Mouse (Mus musculus): ENCODE measurements around the gene Celsr2. TPM values are rescaled to one million over a fixed set of nuclear protein-coding genes. Genes with fewer than 3 reads are reported as not detected.

Gene Celsr2
- total and polyA plus RNA-seq, 3 experiments = 0.03 to 0.38 TPM; not detected in 1

- Histone ChIP-seq H3K4me3 (ENCODE audit: low read depth, low read length) (no peak within 1 kb of the TSS), H3K36me3 (replicated peaks) (no peaks in the 10 kb centered on the region)
These were observed 50.9 kb downstream of the Celsr2 start, which contains the start of gene Mybphl for GRCm38 (mm10) chr3:108364270-108364995. TSS of gene Mybphl (plus strand) at chr3:108364911.

DNA sequence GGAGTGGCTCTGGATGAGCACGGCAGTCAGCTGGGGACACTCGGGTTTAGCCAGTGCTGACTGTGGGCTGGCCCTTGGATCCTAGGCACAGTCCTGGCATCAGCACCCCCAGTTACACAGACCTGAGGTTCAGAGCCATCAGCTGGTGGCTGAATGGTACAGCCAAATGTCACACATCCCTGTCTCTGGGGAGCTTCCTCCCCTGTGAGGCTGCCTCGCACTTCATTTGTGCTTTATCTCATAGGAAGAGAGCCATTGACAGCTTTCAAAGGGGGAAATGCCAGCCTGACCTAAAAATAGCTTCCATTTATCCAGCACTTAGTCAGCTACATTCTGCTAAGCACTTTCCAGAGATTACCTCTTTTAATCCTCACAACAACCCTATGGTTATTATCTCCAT lies 51.7 kb downstream of the Celsr2 start:
- no peak for ATAC-seq (ENCODE audit: extremely low read depth, insufficient number of reproducible peaks, low FRiP score, poor library complexity, severe bottlenecking)
- TF ChIP-seq TAL1 (conservative IDR thresholded peaks at IDR 0.05; ENCODE audit: low read depth, low read length) = no peak
- Histone ChIP-seq H3K4me3 (ENCODE audit: low read depth, low read length) (no peak overlapping the region), H3K36me3 (replicated peaks) (no peaks in the 10 kb centered on the region), H3K27me3 (ENCODE audit: insufficient read depth, low read length) (peaks cover 26% of the 10 kb centered on the region), H3K9me3 (replicated peaks) (no peaks in the 10 kb centered on the region), H3K4me1 (ENCODE audit: insufficient read depth, low read depth, low read length) (peaks cover under 1% of the 10 kb centered on the region)
- DNase-seq (ENCODE audit: low spot score) = no peak

More at GRCm38 (mm10) chr3:108364270-108364995, 50.9 kb downstream of the Celsr2 start, which contains the start of gene Mybphl:
- ATAC-seq (ENCODE audit: extremely low read depth, insufficient number of reproducible peaks, low FRiP score, poor library complexity, severe bottlenecking) (no peak), DNase-seq (ENCODE audit: low spot score) (no peak)
- Histone ChIP-seq H3K9me3 (replicated peaks) (no peaks in the 10 kb centered on the region), H3K4me1 (ENCODE audit: insufficient read depth, low read depth, low read length) (peaks cover 3% of the 10 kb centered on the region), H3K27me3 (ENCODE audit: insufficient read depth, low read length) (peaks cover 32% of the 10 kb centered on the region)
- no peak for TF ChIP-seq CTCF (IDR thresholded peaks at IDR 0.05; ENCODE audit: low read depth, low read length)
- TF ChIP-seq GATA1 (IDR thresholded peaks at IDR 0.05; ENCODE audit: borderline replicate concordance, low read length) = no peak
- no peak for TF ChIP-seq TAL1 (conservative IDR thresholded peaks at IDR 0.05; ENCODE audit: low read depth, low read length)
- TF ChIP-seq GATA2 (IDR thresholded peaks at IDR 0.05; ENCODE audit: borderline replicate concordance, low read depth, low read length) = no peak
- TF ChIP-seq POLR2AphosphoS5 (IDR thresholded peaks at IDR 0.05; ENCODE audit: insufficient replicate concordance, low read depth, low read length) = no peak

DNA sequence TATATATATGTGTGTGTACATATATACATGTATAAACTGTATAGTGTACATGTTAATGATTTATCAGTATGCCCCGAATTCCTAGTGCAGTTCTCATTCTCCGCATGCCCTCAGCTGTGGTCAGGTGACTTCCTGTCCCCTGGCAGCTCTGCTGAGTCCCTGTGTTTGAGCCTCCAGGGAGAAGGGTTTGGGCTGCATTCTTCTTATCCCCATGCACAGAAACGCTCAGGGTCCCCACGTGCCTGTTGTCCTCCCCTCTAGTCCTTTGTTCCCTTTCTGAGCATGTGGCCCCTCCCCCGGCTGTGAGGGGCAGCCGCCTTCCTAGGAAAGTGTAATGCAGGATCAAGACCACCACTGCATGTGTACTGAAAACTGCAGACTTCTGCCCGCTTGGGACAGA lies 54.5 kb downstream of the Celsr2 start:
- Histone ChIP-seq H3K4me3 (ENCODE audit: low read depth, low read length) (no peak overlapping the region), H3K4me1 (ENCODE audit: insufficient read depth, low read depth, low read length) (peaks cover 1% of the 10 kb centered on the region; the same call in 1 of the 2 replicates), H3K9me3 (replicated peaks) (no peaks in the 10 kb centered on the region), H3K36me3 (replicated peaks) (no peaks in the 10 kb centered on the region), H3K27me3 (ENCODE audit: insufficient read depth, low read length) (peaks cover 10% of the 10 kb centered on the region)
- DNase-seq (ENCODE audit: low spot score) = no peak
- no peak for TF ChIP-seq CTCF (IDR thresholded peaks at IDR 0.05; ENCODE audit: low read depth, low read length)
- no peak for TF ChIP-seq GATA2 (IDR thresholded peaks at IDR 0.05; ENCODE audit: borderline replicate concordance, low read depth, low read length)
- no peak for TF ChIP-seq POLR2AphosphoS5 (IDR thresholded peaks at IDR 0.05; ENCODE audit: insufficient replicate concordance, low read depth, low read length)
- no peak for TF ChIP-seq GATA1 (IDR thresholded peaks at IDR 0.05; ENCODE audit: borderline replicate concordance, low read length)
- TF ChIP-seq TAL1 (conservative IDR thresholded peaks at IDR 0.05; ENCODE audit: low read depth, low read length) = no peak
- no peak for ATAC-seq (ENCODE audit: extremely low read depth, insufficient number of reproducible peaks, low FRiP score, poor library complexity, severe bottlenecking)

GRCm38 (mm10) chr3:108358445-108358844 lies 56.9 kb downstream of the Celsr2 start:
- Histone ChIP-seq H3K4me1 (ENCODE audit: insufficient read depth, low read depth, low read length) (peaks cover 15% of the 10 kb centered on the region), H3K36me3 (replicated peaks) (peaks cover 7% of the 10 kb centered on the region), H3K27me3 (ENCODE audit: insufficient read depth, low read length) (no peaks in the 10 kb centered on the region; the same call in 1 of the 2 replicates), H3K9me3 (replicated peaks) (no peaks in the 10 kb centered on the region), H3K4me3 (ENCODE audit: low read depth, low read length) (no peak overlapping the region)
- no peak for TF ChIP-seq GATA1 (IDR thresholded peaks at IDR 0.05; ENCODE audit: borderline replicate concordance, low read length)
- TF ChIP-seq TAL1 (conservative IDR thresholded peaks at IDR 0.05; ENCODE audit: low read depth, low read length) = no peak
- no peak for TF ChIP-seq GATA2 (IDR thresholded peaks at IDR 0.05; ENCODE audit: borderline replicate concordance, low read depth, low read length)
- TF ChIP-seq POLR2AphosphoS5 (IDR thresholded peaks at IDR 0.05; ENCODE audit: insufficient replicate concordance, low read depth, low read length) = no peak
- TF ChIP-seq CTCF (IDR thresholded peaks at IDR 0.05; ENCODE audit: low read depth, low read length) = no peak
- DNase-seq (ENCODE audit: low spot score) (no peak), ATAC-seq (ENCODE audit: extremely low read depth, insufficient number of reproducible peaks, low FRiP score, poor library complexity, severe bottlenecking) (no peak)

DNA sequence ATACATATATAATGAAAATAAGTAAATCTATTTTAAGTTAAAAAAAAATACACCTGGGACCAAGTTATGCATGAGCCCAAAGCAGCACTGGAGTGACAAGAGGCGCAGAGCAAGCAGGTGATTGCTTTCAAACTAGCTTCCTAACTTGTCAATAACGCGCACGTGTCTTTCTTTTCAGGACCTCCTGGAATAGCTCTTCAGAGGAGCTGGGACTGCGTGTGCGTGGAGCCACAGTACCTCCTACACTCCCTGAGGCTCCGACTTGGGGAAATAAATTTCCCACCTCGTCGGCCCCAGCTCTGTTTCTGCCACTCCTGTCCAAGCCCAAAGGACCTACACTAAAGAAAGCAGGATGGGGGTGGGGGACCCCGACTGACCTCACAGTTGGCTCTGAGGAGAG lies 58.3 kb downstream of the Celsr2 start:
- no peak for DNase-seq (ENCODE audit: low spot score)
- no peaks in the 10 kb centered on the region; the same call in 1 of the 2 replicates for H3K27me3 ChIP-seq (ENCODE audit: insufficient read depth, low read length)

GRCm38 (mm10) chr3:108355245-108355644 lies 60.1 kb downstream of the Celsr2 start:
- Histone ChIP-seq H3K4me1 (ENCODE audit: insufficient read depth, low read depth, low read length) (peaks cover 15% of the 10 kb centered on the region), H3K4me3 (ENCODE audit: low read depth, low read length) (no peak overlapping the region), H3K9me3 (replicated peaks) (no peaks in the 10 kb centered on the region), H3K27me3 (ENCODE audit: insufficient read depth, low read length) (no peaks in the 10 kb centered on the region; the same call in 1 of the 2 replicates), H3K36me3 (replicated peaks) (peaks cover 7% of the 10 kb centered on the region)
- DNase-seq (ENCODE audit: low spot score) (no peak), ATAC-seq (ENCODE audit: extremely low read depth, insufficient number of reproducible peaks, low FRiP score, poor library complexity, severe bottlenecking) (no peak)
- TF ChIP-seq CTCF (IDR thresholded peaks at IDR 0.05; ENCODE audit: low read depth, low read length) (no peak), TAL1 (conservative IDR thresholded peaks at IDR 0.05; ENCODE audit: low read depth, low read length) (no peak), GATA2 (IDR thresholded peaks at IDR 0.05; ENCODE audit: borderline replicate concordance, low read depth, low read length) (no peak), GATA1 (IDR thresholded peaks at IDR 0.05; ENCODE audit: borderline replicate concordance, low read length) (no peak)

More for the DNA sequence above, 58.3 kb downstream of the Celsr2 start:
- peaks cover 7% of the 10 kb centered on the region for H3K36me3 ChIP-seq (replicated peaks)
- TF ChIP-seq TAL1 (conservative IDR thresholded peaks at IDR 0.05; ENCODE audit: low read depth, low read length) (no peak), CTCF (IDR thresholded peaks at IDR 0.05; ENCODE audit: low read depth, low read length) (no peak), GATA2 (IDR thresholded peaks at IDR 0.05; ENCODE audit: borderline replicate concordance, low read depth, low read length) (no peak), POLR2AphosphoS5 (IDR thresholded peaks at IDR 0.05; ENCODE audit: insufficient replicate concordance, low read depth, low read length) (no peak), GATA1 (IDR thresholded peaks at IDR 0.05; ENCODE audit: borderline replicate concordance, low read length) (no peak)
- ATAC-seq (ENCODE audit: extremely low read depth, insufficient number of reproducible peaks, low FRiP score, poor library complexity, severe bottlenecking) = no peak
- no peaks in the 10 kb centered on the region for H3K9me3 ChIP-seq (replicated peaks)
- H3K4me1 ChIP-seq (ENCODE audit: insufficient read depth, low read depth, low read length) = peaks cover 15% of the 10 kb centered on the region
- H3K4me3 ChIP-seq (ENCODE audit: low read depth, low read length) = no peak overlapping the region

Data from G1E (cell line).